Mouse (Mus musculus) thymus, postnatal 0 days (tissue): ENCODE measurements around the gene Kif5c. TPM values are rescaled to one million over a fixed set of nuclear protein-coding genes. Genes with fewer than 3 reads are reported as not detected.
A peak's percentile ranks its signal among the peaks of the same experiment; 100 is the strongest.

Experiments used
- DNase-seq: peaks from one replicate; pipeline ENCODE4 v3.0.0-alpha.2; 2015; ENCODE audit warnings: low spot score
- polyA plus RNA-seq: library from polyadenylated mRNA; unstranded; fragments of >200 nt; fragmentation: Nextera tagmentation; extraction: Ambion mirVana; gene quantifications from 2 replicates; pipeline ENCODE4 v1.2.1, GENCODE M21; 2015

Gene Kif5c
- polyA plus RNA-seq: 0.66 and 0.72 TPM in 2 replicates

DNA sequence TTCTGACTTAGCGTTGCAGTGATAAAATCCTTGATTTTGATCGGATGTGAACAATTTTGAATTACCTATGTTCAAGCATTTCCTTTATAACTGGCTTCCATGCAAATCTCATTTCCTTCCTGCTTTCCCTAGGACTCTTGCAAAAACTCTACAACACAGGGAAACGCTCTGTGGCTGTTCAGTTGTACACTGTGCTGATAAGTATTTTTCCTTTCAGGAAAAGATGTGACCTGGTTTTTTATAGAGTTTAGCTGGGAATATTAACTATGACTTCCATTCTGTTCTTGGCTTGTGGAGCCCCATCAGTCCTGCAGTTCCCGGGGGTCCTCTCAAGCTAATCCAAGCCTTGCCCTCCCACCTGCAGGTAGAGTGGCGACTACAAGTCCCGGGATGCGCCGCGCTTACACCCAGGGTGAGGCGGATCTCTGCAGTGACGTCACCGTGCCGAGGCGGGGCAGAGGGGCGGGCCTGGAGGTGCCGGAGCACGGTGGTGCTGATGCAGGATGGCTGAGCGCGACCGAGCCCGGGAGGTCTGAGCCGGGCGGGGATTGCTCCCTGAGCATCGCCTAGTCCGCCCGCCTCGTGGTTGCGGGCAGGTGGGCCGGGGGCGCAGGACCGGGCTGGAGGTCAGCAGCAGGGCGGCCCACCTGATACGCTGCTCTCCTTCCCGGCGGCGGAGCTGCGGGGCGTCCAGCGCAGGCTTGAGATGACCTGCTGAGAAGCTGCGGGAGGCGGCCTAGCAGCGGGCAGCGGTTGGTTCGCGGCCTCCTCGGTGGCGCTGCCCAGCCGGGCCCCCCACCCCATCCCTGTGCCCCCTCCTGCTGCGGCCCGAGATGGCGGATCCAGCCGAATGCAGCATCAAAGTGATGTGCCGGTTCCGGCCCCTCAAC is at the start of gene Kif5c:
Gene Kif5c, plus strand, starts transcription at position 470 of the 890 bp plus-strand sequence.
- DNase-seq: peak; percentile 83

DNA sequence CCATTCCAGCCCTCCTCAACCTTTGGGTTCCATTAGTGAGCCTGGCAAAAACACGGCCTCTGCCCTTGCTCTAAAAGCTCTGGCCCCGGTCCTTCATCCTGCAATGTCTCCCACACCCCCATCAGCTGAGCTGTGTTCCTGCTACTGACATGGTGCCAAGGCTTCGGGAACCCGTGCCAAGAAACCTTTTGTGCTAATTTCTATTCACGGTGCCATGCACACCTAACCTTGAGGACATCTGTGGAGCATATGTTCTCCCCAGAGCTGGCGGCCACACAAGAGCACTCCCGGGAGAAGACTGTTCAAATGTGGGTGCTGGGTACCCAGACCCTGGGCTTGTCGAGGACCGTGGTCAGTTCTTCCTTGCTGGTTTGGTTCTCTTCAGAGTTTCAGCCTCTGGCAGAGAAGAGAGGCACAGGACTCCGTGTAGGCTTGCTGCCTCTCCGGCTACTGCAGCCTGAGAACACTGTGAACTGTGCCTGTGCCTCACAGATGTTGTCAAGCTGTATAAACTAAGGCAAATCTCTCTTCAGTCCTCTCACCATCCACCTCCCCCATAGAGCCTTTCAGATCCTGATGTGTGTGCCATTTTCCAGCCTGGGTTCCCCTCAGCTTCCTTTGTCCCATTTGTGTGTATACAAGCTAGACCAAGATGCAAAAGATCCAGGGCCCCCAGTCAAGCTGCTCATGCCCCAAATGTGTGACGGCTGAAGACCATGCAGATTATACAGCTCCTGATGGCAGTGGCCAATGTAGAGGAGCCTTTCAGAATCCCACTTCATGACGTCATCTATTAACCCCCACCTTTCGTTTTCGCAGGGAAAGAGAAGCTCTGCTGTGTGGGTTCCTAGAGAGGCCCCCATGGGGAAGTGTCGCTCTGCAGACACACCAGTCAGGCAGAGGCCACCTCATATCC is 49.0 kb upstream of the Kif5c start:
- no peak for DNase-seq

DNA sequence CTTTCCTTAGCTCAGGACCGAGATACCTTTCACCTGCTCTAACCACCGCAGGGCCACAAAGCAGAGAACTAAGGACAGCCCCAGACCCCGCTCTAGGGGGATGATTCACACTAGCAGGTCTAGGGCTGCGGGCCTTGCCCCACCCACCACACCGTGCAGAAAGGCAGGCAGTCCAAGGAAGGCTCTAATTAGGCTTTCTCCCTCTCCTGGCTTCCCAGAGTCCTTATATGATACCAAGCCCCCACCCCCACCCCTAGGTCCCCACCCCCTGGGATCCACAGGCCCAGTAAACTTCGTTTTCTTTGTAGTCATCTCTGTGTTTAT is 48.4 kb upstream of the Kif5c start:
- no peak for DNase-seq

DNA sequence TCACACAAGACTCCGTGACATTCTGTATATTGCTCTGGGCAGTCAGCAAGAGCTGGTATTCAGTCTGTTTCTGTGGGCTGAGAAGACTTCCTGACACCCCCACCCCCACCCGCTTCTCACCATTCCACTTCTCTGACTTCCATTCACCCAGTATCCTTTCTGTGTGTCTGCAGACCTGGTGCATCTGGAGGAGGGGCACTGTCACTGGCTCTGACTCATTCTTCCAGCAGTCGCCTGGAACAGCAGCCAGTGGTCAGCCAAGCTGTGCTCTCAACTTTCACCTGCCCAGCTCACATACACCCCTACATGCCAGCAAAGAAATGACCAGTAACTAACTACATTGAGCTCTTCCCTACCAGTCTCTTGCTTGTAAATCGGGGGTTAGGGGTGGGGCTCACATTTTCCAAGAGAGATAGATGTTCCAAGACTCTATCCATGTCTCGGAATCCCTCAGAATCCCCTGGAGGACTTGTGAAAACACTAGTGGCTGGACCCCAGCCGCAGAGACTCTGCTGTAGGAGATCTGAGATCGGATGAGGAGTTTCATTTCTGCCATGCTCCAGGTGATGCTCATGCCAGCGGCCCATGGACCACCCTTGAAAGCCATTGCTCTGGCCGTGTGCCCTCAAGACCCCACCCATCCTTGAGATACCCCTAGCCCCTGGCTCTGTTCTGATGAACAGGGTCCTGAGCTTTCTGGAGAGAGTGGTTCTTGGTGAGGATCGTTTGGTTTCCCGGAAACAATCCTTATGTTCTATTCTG is 47.8 kb upstream of the Kif5c start:
- no peak for DNase-seq

DNA sequence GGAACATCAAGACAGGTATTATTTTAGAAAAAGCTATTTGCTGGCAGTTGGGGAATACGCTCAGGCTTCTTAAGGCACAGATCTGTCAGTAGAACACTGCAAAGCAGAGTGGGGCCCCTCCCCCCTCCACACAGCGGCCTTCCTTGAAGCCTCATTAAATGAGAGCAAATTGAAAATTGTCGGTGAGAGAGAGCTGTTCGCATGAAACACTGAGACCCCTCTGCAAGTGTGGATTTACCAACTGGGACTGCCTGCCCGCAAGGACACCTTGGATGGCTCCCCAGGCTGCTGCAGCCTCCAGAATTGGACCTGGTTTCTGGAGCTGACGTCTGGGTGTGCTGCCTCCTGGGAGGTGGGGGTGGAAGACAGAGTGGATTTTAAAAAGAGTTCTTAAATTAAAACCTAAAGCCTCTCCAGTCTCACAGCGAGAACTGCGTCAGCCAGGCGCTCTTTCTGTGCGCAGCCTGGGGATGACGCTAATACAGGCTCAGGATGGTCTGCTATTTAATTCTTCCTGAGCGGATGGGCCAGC is 46.9 kb upstream of the Kif5c start:
- DNase-seq: no peak

DNA sequence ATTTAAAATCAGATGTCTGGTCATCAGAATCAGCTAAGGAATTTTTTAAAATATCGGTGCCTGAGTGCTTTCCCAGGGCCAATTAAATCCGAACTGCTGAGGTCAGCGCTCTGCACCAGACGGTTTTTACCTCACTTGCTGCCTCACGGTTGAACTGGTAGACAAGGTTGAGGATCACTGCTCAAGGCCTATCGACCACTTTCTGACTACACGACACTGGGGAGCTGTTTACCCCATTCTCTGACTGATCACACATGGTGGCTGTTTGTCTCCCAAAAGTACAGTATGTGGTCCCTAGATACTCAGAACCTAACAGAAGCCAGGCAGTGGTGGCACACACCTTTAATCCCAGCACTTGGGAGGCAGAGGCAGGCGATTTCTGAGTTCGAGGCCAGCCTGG is 46.4 kb upstream of the Kif5c start:
- DNase-seq: no peak

DNA sequence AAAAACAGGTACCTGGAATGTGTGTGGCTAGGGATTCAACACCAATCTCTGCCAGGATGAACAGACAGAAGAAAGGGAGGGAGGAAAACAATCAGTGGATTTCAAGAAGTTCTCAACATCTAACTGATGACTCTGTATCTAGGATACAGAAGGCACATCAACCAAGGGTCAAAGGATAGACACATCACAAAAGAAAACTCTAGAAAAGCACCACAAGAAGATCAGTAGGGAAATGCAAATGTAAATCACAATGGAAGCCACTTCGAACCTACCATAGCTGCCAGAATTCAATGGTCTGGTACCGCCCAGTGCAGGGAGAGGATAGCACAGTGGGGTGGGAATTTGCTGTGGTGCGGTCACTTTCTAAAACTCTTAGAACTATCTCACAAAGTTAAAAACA is 45.8 kb upstream of the Kif5c start:
- no peak for DNase-seq

DNA sequence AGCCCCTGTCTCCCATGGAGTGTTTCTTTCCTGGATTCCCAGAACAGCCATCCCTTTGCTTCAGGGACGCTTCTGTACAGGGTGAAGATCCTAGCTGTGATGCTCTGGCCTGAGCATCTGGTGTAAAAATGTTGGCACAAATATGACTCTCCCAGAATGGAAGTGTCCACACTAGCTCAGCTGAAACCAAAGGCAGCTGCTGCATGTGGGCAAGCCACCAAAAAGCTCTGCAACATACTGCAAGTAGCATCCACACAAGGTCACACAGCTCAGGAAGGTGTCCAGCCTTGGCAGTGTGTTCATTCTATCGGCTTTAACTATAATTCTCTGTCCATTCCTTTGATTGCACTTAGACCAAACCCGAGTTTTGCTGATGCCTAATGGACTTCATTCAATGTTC is 38.5 kb upstream of the Kif5c start:
- no peak for DNase-seq

DNA sequence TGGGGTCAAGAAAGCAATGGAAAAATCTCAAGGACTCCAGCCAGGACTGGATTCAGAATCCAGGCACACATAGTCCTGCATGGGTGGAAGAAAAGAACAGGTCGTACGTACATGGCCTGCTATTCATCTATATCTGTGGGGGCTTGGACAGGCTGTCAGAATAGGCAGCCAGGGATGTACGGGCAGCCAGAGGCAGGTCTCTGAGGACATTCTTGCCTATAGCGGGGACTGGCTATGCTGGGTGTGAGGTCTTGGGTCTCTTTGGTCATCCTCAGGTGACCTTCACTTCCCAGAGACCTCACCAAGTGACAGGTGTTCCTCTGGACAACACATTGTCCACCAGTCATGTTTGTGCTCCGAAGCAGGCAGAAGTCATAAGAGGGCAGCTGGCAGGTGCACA is 36.6 kb upstream of the Kif5c start:
- no peak for DNase-seq

DNA sequence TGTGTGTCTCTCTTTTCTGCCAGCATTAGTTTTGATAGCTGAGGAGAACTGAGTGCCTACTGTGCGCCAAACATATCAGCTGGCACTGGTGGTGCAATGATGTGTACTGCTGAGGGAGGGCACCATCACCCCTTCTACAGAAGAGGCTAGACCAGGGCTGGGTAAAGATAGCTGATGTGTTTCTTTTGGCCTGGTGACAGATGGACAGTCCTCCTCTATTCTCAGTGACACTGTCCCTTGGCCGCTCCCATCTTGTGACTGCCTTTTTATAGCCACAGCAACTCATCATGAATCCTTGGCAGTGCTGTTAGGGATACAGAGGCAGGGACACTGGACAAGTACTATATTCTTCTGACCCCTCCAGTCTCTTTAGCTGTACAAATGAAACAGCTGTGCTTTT is 35.8 kb upstream of the Kif5c start:
- DNase-seq: no peak

DNA sequence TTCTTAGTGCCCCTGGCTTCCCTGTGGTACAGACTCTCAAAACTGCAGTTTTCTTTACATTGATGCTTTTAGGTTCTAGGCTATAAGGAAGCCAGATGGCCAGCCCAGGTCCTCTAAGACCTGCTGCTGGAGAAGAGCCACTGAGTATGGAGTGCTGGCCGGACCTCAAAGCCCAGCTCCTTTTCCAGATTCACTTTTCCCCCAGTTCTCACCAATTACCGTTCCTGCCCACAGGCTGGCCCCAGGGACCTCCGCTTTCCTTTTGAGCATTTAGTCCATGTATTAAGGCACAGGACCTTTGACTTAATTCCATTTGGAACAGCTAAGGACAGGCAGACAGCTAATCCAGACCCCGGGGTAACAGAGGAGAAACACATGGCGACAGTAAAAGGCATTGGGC is 28.6 kb upstream of the Kif5c start:
- no peak for DNase-seq

DNA sequence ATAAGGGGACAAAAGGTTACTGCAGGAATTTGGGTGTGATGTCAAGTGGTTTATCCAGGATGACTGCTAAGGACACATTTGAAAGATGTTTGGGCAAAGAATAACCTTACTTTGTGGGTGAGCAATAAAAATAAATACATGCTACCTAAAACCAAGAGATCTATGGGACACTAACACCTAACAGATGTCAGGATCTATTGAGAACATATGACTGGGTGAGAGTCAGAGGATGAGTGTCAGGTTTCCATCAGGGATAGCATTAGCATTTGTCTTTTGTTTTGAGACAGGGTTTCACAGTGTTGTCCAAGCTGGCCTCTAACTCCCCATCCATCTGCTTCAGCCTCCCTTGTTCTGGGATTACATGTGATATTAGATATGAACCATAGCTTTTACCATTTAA is 26.2 kb upstream of the Kif5c start:
- no peak for DNase-seq

DNA sequence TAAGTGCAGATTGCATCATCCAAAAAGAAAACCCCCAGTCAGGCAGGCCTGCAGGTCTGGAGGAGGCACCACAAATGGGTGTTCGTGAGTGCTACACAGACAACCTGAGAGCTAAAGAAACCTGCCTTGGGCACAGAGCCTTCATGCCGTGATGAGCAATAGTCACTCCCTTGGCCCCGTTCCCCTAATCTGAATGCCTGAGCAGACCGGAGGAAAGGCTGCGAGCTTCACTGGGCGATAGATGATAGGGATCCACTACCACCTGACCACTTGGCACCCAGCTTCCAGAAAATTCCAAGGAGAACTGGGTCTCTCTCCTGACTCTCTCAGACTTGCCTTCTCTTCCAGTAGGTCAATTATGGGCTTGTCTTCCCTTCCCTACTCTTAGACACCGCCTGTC is 24.2 kb upstream of the Kif5c start:
- no peak for DNase-seq

DNA sequence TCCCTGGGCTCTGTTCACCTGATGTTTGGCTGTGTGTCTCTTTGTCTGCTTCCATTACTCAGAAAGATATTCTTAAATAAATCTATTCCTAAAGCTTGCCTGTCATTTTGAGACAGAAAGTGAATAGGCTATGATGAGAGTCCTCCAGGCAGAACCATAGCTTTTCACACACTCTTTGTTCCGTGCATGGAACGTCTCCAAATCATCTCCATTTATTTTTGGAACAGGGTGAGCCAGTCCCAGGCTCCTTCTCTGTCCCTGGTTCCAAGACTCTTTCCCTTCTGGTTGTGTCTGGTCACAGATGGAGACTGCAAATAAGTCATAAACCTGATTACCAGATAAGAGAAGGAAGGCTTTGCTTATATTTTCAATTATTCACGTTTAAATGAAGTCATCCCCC is 22.8 kb upstream of the Kif5c start:
- DNase-seq: no peak

DNA sequence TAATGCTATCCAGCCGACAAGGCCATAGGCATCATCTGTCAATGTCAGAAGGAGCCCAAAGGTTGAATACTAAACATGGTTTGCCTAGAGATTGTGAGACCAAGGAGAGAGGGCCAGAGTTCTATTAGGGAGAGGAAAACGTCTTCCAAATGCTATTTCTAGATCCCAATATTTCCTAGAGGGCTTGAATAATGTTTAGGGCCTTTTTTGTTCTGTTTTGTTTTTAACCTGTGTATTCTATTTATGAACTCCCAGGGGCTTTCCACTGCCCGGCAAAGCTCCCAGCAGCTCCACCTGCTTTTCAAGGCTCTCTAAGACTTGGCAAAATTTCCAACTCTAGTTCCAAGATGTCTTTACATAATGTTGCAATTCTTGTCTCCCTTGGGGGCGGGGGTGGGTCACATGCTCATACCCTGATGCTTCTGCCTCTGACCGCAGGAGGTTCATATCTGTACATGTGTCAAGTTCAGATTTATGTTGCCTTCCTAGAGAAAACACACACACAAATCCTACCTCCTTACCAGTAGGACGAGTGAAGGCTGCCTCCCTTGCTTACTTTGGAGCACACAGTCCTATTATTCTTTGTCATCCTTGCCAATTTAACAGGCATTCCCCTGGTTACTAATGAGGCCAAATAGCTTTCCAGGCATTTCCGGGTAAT is 18.9 kb upstream of the Kif5c start:
- no peak for DNase-seq

DNA sequence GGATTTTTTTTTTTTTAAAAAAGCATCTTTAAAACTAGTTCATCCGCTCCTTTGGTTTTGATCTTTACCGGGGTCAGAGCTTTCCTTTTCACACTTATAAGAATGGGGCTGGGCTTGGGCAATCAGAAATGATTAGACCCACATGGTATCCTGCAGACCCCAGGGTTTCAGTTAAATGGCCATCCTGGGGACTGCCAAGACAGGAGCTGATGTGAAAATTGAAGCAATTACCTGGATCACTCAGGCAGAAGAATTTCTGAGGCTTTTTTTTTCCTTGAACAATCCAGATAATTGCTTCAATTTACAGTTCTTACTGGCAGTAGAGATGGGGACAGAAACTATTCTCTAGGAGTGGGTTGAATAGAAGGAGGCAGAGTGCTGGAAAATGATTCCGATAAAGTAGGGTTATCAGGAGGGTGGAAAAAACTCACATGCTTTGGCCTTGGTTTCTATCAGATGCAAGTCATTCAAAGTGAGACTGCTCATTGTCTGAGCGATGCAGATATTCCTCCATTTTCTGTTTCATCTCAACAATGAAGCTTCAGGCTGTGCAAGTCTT is 16.2 kb upstream of the Kif5c start:
- no peak for DNase-seq

DNA sequence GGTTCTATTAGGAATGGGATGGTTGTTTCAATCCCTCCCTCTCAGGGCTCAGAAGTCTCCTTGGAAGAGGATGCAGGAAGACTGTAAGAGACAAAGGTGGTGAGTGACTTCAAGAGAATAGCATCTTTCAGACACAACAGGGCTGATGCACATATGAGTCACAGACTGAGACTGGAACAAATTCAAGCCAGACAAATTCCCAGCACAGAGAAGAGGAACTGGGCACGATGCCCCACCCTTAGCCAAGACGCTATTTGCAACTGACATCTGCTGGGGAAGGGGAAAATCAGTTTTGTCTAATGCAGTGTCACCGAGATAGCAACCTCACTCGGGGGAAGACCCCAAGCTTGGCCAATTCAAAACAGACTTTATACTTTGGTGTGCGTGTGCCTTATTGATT is 9.5 kb upstream of the Kif5c start:
- no peak for DNase-seq

DNA sequence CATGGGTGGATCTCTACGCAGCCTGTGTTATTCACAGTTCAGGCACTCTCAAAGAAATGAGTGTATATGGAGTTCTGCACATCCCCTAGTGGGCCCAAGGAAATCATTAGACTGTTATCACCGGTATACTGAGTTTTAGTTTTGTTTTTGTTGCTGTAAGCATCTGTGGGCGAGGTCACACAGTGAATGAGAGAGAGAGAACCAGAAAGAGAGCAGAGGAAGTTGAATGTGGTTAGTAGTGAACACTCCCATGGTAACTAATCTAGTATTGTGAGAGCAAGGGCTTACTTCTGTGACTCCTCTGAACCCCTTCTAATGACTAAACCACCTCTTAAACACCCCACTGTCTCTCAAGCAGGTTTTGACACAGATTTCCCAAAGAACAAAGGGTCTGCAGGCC is 2.3 kb upstream of the Kif5c start:
- DNase-seq: no peak

DNA sequence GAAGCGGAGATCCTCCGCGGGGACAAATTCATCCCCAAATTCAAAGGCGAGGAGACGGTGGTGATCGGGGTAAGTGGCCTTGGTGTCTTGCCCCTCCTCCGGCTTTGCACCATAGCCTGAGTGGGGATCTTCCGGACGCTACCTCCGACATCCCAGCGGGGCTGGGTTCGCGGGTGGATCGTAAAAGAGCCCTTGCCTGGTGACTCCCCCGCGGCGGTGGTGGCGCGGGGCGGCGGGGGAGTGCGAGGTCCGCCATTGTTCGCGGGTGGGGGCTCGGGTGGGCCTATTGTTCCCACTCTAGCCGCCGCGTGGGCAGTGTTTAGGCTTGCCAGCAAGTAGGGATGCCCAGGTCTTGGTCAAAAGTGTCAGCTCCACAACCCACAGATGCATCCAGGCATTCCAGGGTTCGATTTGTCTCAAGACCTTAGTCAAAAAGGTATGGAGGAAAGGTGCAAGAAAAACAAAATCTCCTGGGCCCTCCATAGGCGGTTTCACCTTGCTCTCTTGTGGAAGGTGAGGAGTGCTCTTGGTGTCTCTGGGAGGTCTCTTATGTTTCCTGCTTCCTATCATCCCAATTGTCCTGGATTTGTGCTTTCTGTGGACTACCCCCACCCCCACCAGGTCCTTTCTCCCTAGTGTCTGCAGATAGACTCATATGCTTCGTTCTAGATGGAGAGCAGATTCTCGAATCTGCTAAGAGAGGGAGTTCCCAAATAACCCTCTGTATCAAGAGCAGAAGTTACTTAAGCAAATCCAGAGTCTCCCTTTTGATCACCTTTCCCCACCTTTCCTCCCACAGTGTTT is 823 bp downstream of the Kif5c start:
- DNase-seq: peak; percentile 16

DNA sequence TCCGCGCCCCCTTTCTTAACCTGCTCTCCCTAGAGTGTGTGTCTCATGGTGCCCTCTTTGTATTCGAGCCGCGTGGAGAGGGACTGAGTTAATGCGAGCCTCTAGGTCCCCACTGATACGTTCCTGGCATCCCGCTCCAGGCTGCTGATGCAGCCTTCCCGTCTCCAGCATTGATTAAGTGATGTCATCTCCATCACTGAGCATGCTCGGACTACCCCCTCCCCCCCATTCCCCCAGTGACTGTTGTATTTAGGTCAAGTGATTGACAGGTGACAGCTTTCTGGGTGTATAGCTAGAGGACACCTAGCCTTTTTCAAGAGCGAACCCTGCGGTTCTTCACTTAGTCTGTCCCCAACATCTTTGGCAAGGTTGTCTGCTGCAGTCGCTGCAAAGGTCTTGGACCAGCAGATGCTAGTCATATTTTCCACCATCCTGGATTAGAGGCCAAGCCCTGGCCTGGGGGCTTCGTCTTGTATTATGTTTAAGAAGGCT is 1.6 kb downstream of the Kif5c start:
- no peak for DNase-seq
